Mouse (Mus musculus) forebrain, postnatal 0 days (tissue): ENCODE results near the gene Cpe. TPM values are rescaled to one million over a fixed set of nuclear protein-coding genes. Genes with fewer than 3 reads are reported as not detected.
"Not testable (repeated sequence)": the region's sequence is repeated elsewhere in the genome, so short reads cannot be mapped to it uniquely, and the experiment has no call there.

ENCODE experiments used
- ATAC-seq: fragments of 200-750 bp; cut with Nextera tagmentation; 2 replicates; pipeline ENCODE4 v1.8.0; 2017; ENCODE audit warnings: mild to moderate bottlenecking, moderate library complexity
- DNase-seq: peaks from one replicate; pipeline ENCODE4 v3.0.0-alpha.2; 2015
- H3K27ac ChIP-seq: fragments of 300-500 bp; sonication (generic); 2 replicates; pipeline ENCODE4 v1.5.1; 2014; ENCODE audit warnings: low read depth, mild to moderate bottlenecking, antibody characterized with exemption, low read length, moderate library complexity, mixed read lengths
- H3K27me3 ChIP-seq: fragments of 300-500 bp; sonication (generic); 2 replicates; pipeline ENCODE4 v1.6.1; 2014; ENCODE audit warnings: mild to moderate bottlenecking, low read length, mixed read lengths; ENCODE audit not compliant: insufficient read depth
- H3K36me3 ChIP-seq: fragments of 300-500 bp; sonication (generic); 2 replicates; pipeline ENCODE4 v1.6.1; 2014; ENCODE audit warnings: mild to moderate bottlenecking, moderate library complexity; ENCODE audit not compliant: insufficient read depth
- H3K4me1 ChIP-seq: fragments of 300-500 bp; sonication (generic); 2 replicates; pipeline ENCODE4 v1.6.1; 2014; ENCODE audit warnings: antibody characterized with exemption; ENCODE audit not compliant: insufficient read depth
- H3K4me2 ChIP-seq: fragments of 300-500 bp; sonication (generic); 2 replicates; pipeline ENCODE4 v1.6.1; 2014; ENCODE audit warnings: low read depth, mild to moderate bottlenecking, moderate library complexity
- H3K4me3 ChIP-seq: fragments of 300-500 bp; sonication (generic); 2 replicates; pipeline ENCODE4 v1.5.1; 2014; ENCODE audit warnings: low read depth, low read length, mixed read lengths
- H3K9ac ChIP-seq: fragments of 300-500 bp; sonication (generic); 2 replicates; pipeline ENCODE4 v1.6.1; 2014; ENCODE audit warnings: mild to moderate bottlenecking
- H3K9me3 ChIP-seq: fragments of 300-500 bp; sonication (generic); 2 replicates; pipeline ENCODE4 v1.6.1; 2016; ENCODE audit warnings: low read length
- CTCF ChIP-seq: sonication (generic); IDR thresholded peaks from 2 replicates; pipeline ENCODE4 v1.5.1; 2016; ENCODE audit warnings: antibody characterized with exemption, control low read depth, low read depth
- WGBS: fragments of 180-500 bp; shearing (Covaris S2); extraction: QIAGEN DNeasy Blood & Tissue Kit; methylation state at CpG from one replicate; pipeline ENCODE4 v1.1.7; 2014; 5-methylcytosine and 5-hydroxymethylcytosine counted together
- polyA plus RNA-seq: library from polyadenylated mRNA; unstranded; fragments of >200 nt; fragmentation: Nextera tagmentation; extraction: Ambion mirVana; gene quantifications from 2 replicates; pipeline ENCODE4 v1.2.1, GENCODE M21; 2015
- total RNA-seq: library from RNA; depleted of rRNA; stranded (reverse); fragments of >200 nt; gene quantifications from 2 replicates; pipeline ENCODE4 v1.2.3, GENCODE M21; 2014

The Cpe gene
- total and polyA plus RNA-seq, 2 experiments from 2014 or later = 627 to 1,102 TPM

DNA sequence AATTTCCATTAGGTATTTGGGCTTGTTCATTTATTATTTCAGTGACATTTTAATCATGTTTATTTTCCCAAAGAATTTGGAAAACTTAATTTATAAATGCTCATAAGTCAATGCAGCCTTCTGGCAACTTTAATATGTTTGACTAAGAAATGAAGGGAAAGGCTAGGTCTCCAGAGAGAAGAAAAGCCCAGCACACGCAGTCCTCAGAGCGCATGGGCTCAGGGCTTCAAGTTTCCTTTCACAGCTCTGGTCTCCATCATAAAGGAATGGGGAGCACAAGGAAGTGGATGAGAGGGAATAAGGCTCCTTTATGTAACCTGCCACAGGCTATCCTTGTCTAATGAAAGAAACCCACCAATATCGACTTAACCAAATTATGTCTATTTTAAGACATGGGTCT is 10.4 kb downstream of the Cpe start:
- Histone ChIP-seq H3K27me3 (no peaks in the 10 kb centered on the region), H3K4me2 (no peak overlapping the region), H3K9ac (no peak overlapping the region), H3K27ac (no peak overlapping the region), H3K4me1 (no peaks in the 10 kb centered on the region), H3K4me3 (no peak overlapping the region), H3K36me3 (no peaks in the 10 kb centered on the region; the same call in 1 of the 2 replicates), H3K9me3 (no peaks in the 10 kb centered on the region)
- DNase-seq (no peak), ATAC-seq (no peak)
- TF ChIP-seq CTCF = no peak
- WGBS = 75% methylated on average over 3 of the region's 3 CpGs

DNA sequence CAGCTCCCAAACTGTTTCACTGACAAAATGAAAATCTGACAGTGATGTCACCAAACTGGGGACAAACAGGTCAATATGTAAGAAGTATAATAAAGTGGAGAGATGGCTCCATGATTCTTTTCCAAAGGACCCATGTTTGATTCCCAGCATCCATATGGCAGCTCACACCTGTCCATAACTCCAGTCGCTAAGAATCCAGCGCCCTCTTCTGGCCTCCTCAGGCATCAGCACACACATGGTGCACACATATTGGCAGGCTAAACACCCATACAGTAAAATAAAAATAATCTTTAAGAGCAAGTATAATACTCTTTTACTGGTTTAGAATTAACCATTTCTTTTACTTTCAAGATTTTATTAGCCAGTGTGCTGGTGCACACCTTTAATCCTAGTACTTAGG is 16.5 kb downstream of the Cpe start:
- WGBS = 83% methylated on average over 2 of the region's 2 CpGs
- no peak for ATAC-seq

DNA sequence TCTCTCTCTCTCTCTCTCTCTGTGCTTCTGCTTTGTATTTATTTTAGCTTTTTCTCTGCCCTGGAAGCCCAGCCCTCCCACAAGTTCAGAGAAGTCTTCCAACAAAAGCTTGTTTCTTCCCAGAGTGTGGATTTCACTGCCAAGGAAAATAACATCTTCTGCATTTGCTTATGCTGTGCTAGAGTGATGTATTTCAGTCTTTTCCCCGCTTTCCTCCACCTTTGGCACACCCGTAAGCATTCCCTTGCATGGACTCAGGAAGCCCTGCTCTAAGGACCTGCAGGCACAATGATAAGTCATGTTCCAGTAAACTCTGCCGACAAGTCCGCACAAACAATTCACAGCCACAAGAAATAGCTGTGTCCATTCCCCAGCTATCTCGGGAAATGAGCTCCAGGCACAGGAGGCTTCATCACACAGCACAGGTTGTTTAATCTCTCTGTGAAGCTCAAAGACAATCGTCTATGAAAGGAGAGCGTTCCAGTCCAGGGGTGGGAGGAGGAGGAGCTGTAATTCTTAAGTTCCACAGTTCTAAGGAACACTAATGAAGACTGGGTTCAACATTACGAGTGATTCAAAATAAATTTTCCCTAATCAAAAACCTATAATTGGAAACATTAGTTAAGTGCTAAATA is 17.8 kb downstream of the Cpe start:
- Histone ChIP-seq H3K9me3 (no peaks in the 10 kb centered on the region), H3K4me2 (no peak overlapping the region), H3K4me3 (no peak overlapping the region), H3K36me3 (no peaks in the 10 kb centered on the region), H3K27me3 (no peaks in the 10 kb centered on the region), H3K9ac (no peak overlapping the region), H3K27ac (peak overlapping the region; percentile 3; the same call in 1 of the 2 replicates), H3K4me1 (peaks cover 4% of the 10 kb centered on the region; the same call in 1 of the 2 replicates)
- DNase-seq (no peak), ATAC-seq (0 out of 2 replicates have a peak, but pooled peaks have one; percentile 17)
- no peak for TF ChIP-seq CTCF
- 64% methylated on average over 8 of the region's 8 CpGs for WGBS

More for the DNA sequence above, 16.5 kb downstream of the Cpe start:
- no peak for DNase-seq
- H3K9me3 ChIP-seq = no peaks in the 10 kb centered on the region
- H3K27me3 ChIP-seq = no peaks in the 10 kb centered on the region
- peaks cover 4% of the 10 kb centered on the region; the same call in 1 of the 2 replicates for H3K4me1 ChIP-seq
- no peak overlapping the region for H3K27ac ChIP-seq
- peak; percentile 24; the same call in 1 of the 2 replicates for TF ChIP-seq CTCF
- no peak overlapping the region for H3K4me2 ChIP-seq
- no peak overlapping the region for H3K9ac ChIP-seq
- H3K4me3 ChIP-seq = no peak overlapping the region
- no peaks in the 10 kb centered on the region; the same call in 1 of the 2 replicates for H3K36me3 ChIP-seq

DNA sequence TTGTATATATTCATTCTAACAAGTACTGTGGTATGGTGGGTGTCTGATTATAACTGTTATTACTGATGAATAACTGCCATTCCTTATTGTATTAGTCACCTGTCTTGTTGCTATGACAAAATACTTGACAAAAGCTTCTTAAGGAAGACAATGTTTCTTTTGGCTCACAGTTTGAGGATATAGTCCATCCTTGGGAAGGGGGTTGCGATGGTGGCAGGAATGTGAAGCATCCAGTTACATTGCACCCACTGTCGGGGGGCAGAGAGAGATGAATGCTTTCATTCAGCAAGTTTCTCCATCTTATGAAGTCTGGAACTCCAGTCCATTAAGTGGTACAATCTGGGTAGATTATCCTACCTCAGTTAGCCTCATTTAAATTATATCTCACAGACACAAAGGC is 19.9 kb downstream of the Cpe start:
- Histone ChIP-seq H3K4me3 (no peak overlapping the region), H3K4me1 (peaks cover 4% of the 10 kb centered on the region; the same call in 1 of the 2 replicates), H3K27ac (no peak overlapping the region), H3K27me3 (no peaks in the 10 kb centered on the region), H3K9me3 (no peaks in the 10 kb centered on the region), H3K4me2 (no peak overlapping the region), H3K9ac (no peak overlapping the region), H3K36me3 (no peaks in the 10 kb centered on the region)
- 67% methylated on average over 2 of the region's 2 CpGs for WGBS
- DNase-seq (no peak), ATAC-seq (no peak)
- no peak for TF ChIP-seq CTCF

DNA sequence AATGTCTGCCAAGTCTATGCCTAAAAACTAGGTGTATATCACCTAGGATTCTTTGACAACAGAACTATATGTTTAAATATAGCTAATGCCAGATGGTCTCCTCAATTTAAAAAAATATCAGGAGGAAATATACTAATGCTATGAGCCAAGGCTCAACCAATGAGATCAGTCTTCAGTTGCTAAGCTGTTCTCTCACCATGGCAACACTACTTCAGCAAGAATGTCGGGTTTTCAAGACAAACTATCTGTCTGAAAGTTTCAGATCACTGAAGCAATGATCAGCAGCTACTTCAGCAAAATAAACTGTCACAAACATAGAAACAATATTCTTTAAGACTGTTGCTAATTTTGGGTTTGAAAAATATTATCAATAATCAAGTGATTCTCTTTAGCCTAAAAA is 20.9 kb downstream of the Cpe start:
- Histone ChIP-seq H3K27ac (no peak overlapping the region), H3K27me3 (no peaks in the 10 kb centered on the region), H3K36me3 (no peaks in the 10 kb centered on the region), H3K4me3 (no peak overlapping the region), H3K9ac (no peak overlapping the region), H3K9me3 (no peaks in the 10 kb centered on the region), H3K4me2 (no peak overlapping the region), H3K4me1 (peaks cover 4% of the 10 kb centered on the region; the same call in 1 of the 2 replicates)
- 19% methylated on average over 1 of the region's 1 CpGs for WGBS
- no peak for TF ChIP-seq CTCF
- DNase-seq (peak; percentile 45), ATAC-seq (peak; percentile 77)

DNA sequence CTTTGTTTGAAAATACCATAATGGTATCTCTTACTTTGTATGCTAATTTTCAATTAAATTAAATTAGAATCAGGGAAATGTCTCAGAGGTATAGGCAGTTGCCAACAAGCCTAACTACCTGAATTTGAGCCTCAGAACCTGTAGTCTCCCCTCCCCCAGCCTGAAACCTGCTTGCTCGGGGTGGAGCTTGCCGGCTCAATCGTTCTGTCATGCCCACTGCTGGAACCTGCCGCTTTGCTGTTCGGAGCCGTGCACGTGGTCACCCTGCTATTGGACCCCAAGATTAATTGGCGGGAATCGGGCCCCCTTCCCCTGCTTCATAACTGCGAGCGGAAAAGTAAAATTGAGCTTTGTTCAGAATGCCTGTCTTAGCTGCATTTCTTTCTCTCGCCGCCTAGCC is 26.5 kb downstream of the Cpe start:
- H3K4me2 ChIP-seq, H3K4me1 ChIP-seq, ATAC-seq, DNase-seq, H3K9me3 ChIP-seq, H3K36me3 ChIP-seq, H3K4me3 ChIP-seq, H3K27me3 ChIP-seq, H3K9ac ChIP-seq, H3K27ac ChIP-seq: not testable (repeated sequence)
- 53% methylated on average over 13 of the region's 13 CpGs for WGBS

DNA sequence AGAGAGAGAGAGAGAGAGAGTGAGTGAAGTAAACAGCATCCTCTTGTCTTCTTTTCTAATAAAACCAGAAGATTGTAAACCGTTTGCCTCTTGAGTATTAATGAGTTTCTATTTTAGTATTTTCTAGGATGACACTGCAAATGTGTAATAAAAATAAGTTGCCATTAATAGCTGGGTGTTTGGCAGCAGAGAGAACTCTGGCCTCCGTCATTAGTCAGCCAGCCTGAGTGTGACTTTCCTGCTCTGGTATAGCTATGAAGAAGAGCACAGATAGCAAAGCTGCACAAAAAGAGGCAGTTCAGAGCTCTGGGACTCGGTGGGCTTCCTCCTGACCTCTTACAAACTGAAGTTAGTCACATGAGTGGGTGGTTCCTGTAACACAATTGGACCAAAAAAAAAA is 27.3 kb downstream of the Cpe start:
- no peaks in the 10 kb centered on the region for H3K27me3 ChIP-seq
- no peak overlapping the region for H3K4me3 ChIP-seq
- no peak for DNase-seq
- H3K4me2 ChIP-seq = no peak overlapping the region
- no peaks in the 10 kb centered on the region for H3K4me1 ChIP-seq
- H3K9ac ChIP-seq = no peak overlapping the region
- H3K36me3 ChIP-seq = no peaks in the 10 kb centered on the region
- TF ChIP-seq CTCF = no peak
- H3K9me3 ChIP-seq = no peaks in the 10 kb centered on the region
- 51% methylated on average over 3 of the region's 3 CpGs for WGBS
- ATAC-seq = no peak
- H3K27ac ChIP-seq = no peak overlapping the region
